Mouse (Mus musculus) megakaryocyte, embryonic 14.5 days (primary cell): ENCODE measurements around the gene Atg2a.
"Not testable (repeated sequence)": the region's sequence is repeated elsewhere in the genome, so short reads cannot be mapped to it uniquely, and the experiment has no call there.

ENCODE experiments used
- FLI1 ChIP-seq: IDR thresholded peaks from 2 replicates; pipeline ENCODE4 v1.6.1; 2012; ENCODE audit warnings: low read length, inconsistent platforms, mixed read lengths
- GATA1 ChIP-seq: IDR thresholded peaks from 3 replicates; pipeline ENCODE4 v1.6.1; 2012; ENCODE audit warnings: mixed read lengths, low read length, inconsistent platforms, borderline replicate concordance

- not testable (repeated sequence) for TF ChIP-seq GATA1, FLI1
Observed at GRCm38 (mm10) chr19:6290720-6291116, 49.2 kb downstream of the Atg2a start.
